Comparison of ENCODE assay signal across 14 mouse cellular contexts in genomic region chr8:122435375-122435774, GRCm38 (mm10). TPM values are rescaled to one million over a fixed set of nuclear protein-coding genes. Genes with fewer than 3 reads are reported as not detected.
A peak's percentile ranks its signal among the peaks of the same experiment; 100 is the strongest.
DNase-seq lines count a peak whose midpoint lies in the region; ATAC-seq and TF ChIP-seq lines count a peak whose summit lies in the region.
"Had no signal": no experiment of that assay in that cellular context is flagged by ENCODE, and none has a peak within 500 bp of the region (broad histone marks: within the 10 kb centered on the region; RNA-seq: fewer than 3 reads in every experiment).

No protein-coding gene starts in this region.

- H3K4me2 ChIP-seq in kidney, postnatal 0 days (ENCODE audit: low read length) = no peak overlapping the region
- H3K4me2 ChIP-seq: midbrain, embryonic 12.5 days had no signal

- no peak overlapping the region for H3K27ac ChIP-seq in kidney, postnatal 0 days
- H3K27ac ChIP-seq in bone marrow macrophage, adult 2 months (ENCODE audit: insufficient read depth, low read depth, low read length) = no peak overlapping the region
- no peak overlapping the region for H3K27ac ChIP-seq in embryonic facial prominence, embryonic 10.5 days (replicated peaks)
- H3K27ac ChIP-seq: heart, embryonic 10.5 days; midbrain, embryonic 12.5 days had no signal

- no peak overlapping the region for H3K9ac ChIP-seq in kidney, postnatal 0 days (ENCODE audit: low read depth, low read length)
- H3K9ac ChIP-seq: midbrain, embryonic 12.5 days had no signal

- peak; percentile 59 for TF ChIP-seq CTCF in kidney, postnatal 0 days (IDR thresholded peaks at IDR 0.05; ENCODE audit: low read depth)
- peak; percentile 60 for TF ChIP-seq CTCF in bone marrow macrophage, adult 2 months (IDR thresholded peaks at IDR 0.05; ENCODE audit: low read depth, low read length)

- H3K27me3 ChIP-seq in kidney, postnatal 0 days (ENCODE audit: insufficient read depth, low read length) = no peaks in the 10 kb centered on the region
- peaks cover 7% of the 10 kb centered on the region; the same call in 1 of the 2 replicates for H3K27me3 ChIP-seq in embryonic facial prominence, embryonic 10.5 days (replicated peaks; ENCODE audit: low read depth, poor library complexity, severe bottlenecking)

- 93% methylated on average over 6 of the region's 6 CpGs for WGBS in kidney, postnatal 0 days
- WGBS in embryonic facial prominence, embryonic 10.5 days = 88% methylated on average over 6 of the region's 6 CpGs

- TF ChIP-seq POLR2A in bone marrow macrophage, adult 2 months (IDR thresholded peaks at IDR 0.05; ENCODE audit: borderline replicate concordance, low read depth, low read length) = no peak

- no peak for ATAC-seq in kidney, postnatal 0 days (replicated peaks; ENCODE audit: low FRiP score, low read depth)

- DNase-seq in kidney, postnatal 0 days (ENCODE audit: low spot score) = no peak
- DNase-seq in kidney, postnatal 36 days = no peak
- DNase-seq in 3T3-L1 (ENCODE audit: low read depth, low spot score) = peak; percentile 20
- peak; percentile 35 for DNase-seq in CD4-positive helper T cell, adult 2 months (ENCODE audit: low read depth, low spot score)
- no peak for DNase-seq in ovary, postnatal 36 days (ENCODE audit: low spot score)
- DNase-seq in embryonic facial prominence, embryonic 10.5 days (ENCODE audit: low spot score) = no peak
- DNase-seq: kidney, postnatal 14 days; thymus, postnatal 4 days had no signal

- H3K4me1 ChIP-seq in kidney, postnatal 0 days (replicated peaks; ENCODE audit: insufficient read depth, low read length) = peaks cover 23% of the 10 kb centered on the region
- peaks cover 31% of the 10 kb centered on the region for H3K4me1 ChIP-seq in bone marrow macrophage, adult 2 months (ENCODE audit: control insufficient read depth, insufficient read depth, low read length)
- peaks cover 28% of the 10 kb centered on the region for H3K4me1 ChIP-seq in embryonic facial prominence, embryonic 10.5 days

- no peaks in the 10 kb centered on the region for H3K9me3 ChIP-seq in kidney, postnatal 0 days (replicated peaks; ENCODE audit: low read length)
- peaks cover 4% of the 10 kb centered on the region; the same call in 1 of the 2 replicates for H3K9me3 ChIP-seq in embryonic facial prominence, embryonic 10.5 days
- H3K9me3 ChIP-seq: heart, embryonic 10.5 days; midbrain, embryonic 12.5 days had no signal

- 0 out of 2 replicates have a peak, but pooled peaks cover 9% of the 10 kb centered on the region for H3K36me3 ChIP-seq in kidney, postnatal 0 days (ENCODE audit: insufficient read depth, low read length)
- peaks cover 71% of the 10 kb centered on the region for H3K36me3 ChIP-seq in embryonic facial prominence, embryonic 10.5 days (replicated peaks)

- H3K4me3 ChIP-seq in kidney, postnatal 0 days (replicated peaks; ENCODE audit: low read depth, low read length) = no peak overlapping the region
- no peak overlapping the region for H3K4me3 ChIP-seq in bone marrow macrophage, adult 2 months (ENCODE audit: insufficient read depth, low read length)
- H3K4me3 ChIP-seq in embryonic facial prominence, embryonic 10.5 days = no peak overlapping the region
- H3K4me3 ChIP-seq: heart, embryonic 10.5 days; midbrain, embryonic 12.5 days had no signal

RNA-seq across cellular contexts. Expression of gene Cyba, which starts 2.6 kb away (rescaled TPM):
- polyA plus RNA-seq in kidney, postnatal 0 days (2015; fragmentation: Nextera tagmentation; extraction: Ambion mirVana) = 647 and 704 TPM in 2 replicates
- 973 and 1,035 TPM in 2 replicates for polyA plus RNA-seq in bone marrow macrophage, adult 2 months (2012; ENCODE audit: insufficient read depth, insufficient read length, missing spikeins)
- polyA plus RNA-seq in embryonic facial prominence, embryonic 10.5 days (2016; fragmentation: Nextera tagmentation; extraction: Ambion mirVana) = 60.2 and 62.6 TPM in 2 replicates

RNA-seq across cellular contexts. Expression of gene Mvd, which starts 7.8 kb away (rescaled TPM):
- polyA plus RNA-seq in kidney, postnatal 0 days (2015; fragmentation: Nextera tagmentation; extraction: Ambion mirVana) = 31.2 and 36.3 TPM in 2 replicates
- 9.6 and 12.3 TPM in 2 replicates for polyA plus RNA-seq in bone marrow macrophage, adult 2 months (2012; ENCODE audit: insufficient read depth, insufficient read length, missing spikeins)
- polyA plus RNA-seq in embryonic facial prominence, embryonic 10.5 days (2016; fragmentation: Nextera tagmentation; extraction: Ambion mirVana) = 51.2 and 59.9 TPM in 2 replicates

RNA-seq across cellular contexts. Expression of gene Il17c, which starts 13.6 kb away (rescaled TPM):
- not detected in 2 replicates for polyA plus RNA-seq in kidney, postnatal 0 days (2015; fragmentation: Nextera tagmentation; extraction: Ambion mirVana)
- not detected in 2 replicates for polyA plus RNA-seq in bone marrow macrophage, adult 2 months (2012; ENCODE audit: insufficient read depth, insufficient read length, missing spikeins)
- 0.29 TPM in 1 of 2 replicates, not detected in the other for polyA plus RNA-seq in embryonic facial prominence, embryonic 10.5 days (2016; fragmentation: Nextera tagmentation; extraction: Ambion mirVana)
- polyA plus RNA-seq: heart, embryonic 10.5 days; hindbrain, embryonic 11.5 days; liver, embryonic 16.5 days; midbrain, embryonic 12.5 days; neural tube, embryonic 14.5 days had no signal

RNA-seq across cellular contexts. Expression of gene Snai3, which starts 25.2 kb away (rescaled TPM):
- polyA plus RNA-seq in kidney, postnatal 0 days (2015; fragmentation: Nextera tagmentation; extraction: Ambion mirVana) = 0.67 and 1.0 TPM in 2 replicates
- not detected in 2 replicates for polyA plus RNA-seq in bone marrow macrophage, adult 2 months (2012; ENCODE audit: insufficient read depth, insufficient read length, missing spikeins)
- polyA plus RNA-seq in embryonic facial prominence, embryonic 10.5 days (2016; fragmentation: Nextera tagmentation; extraction: Ambion mirVana) = 0.57 and 0.67 TPM in 2 replicates
- polyA plus RNA-seq: hindbrain, embryonic 11.5 days; midbrain, embryonic 12.5 days; neural tube, embryonic 14.5 days had no signal

RNA-seq across cellular contexts. Expression of gene Rnf166, which starts 40.5 kb away (rescaled TPM):
- 44.0 and 44.5 TPM in 2 replicates for polyA plus RNA-seq in kidney, postnatal 0 days (2015; fragmentation: Nextera tagmentation; extraction: Ambion mirVana)
- 62.2 and 68.2 TPM in 2 replicates for polyA plus RNA-seq in bone marrow macrophage, adult 2 months (2012; ENCODE audit: insufficient read depth, insufficient read length, missing spikeins)
- 32.1 and 33.6 TPM in 2 replicates for polyA plus RNA-seq in embryonic facial prominence, embryonic 10.5 days (2016; fragmentation: Nextera tagmentation; extraction: Ambion mirVana)

Comparison
In these comparisons a context has a peak if more than half of its experiments do, and no peak if none do; other contexts are left out.
1. DNase-seq: peak in 3T3-L1 (single experiment) and CD4-positive helper T cell, adult 2 months (single experiment); none in kidney, postnatal 0 days (single experiment), kidney, postnatal 36 days (0 of 2), ovary, postnatal 36 days (single experiment) and embryonic facial prominence, embryonic 10.5 days (single experiment).
2. RNA of gene Cyba, which starts 2.6 kb away (polyA plus RNA-seq): 973 to 1,035 TPM in bone marrow macrophage, adult 2 months and 647 to 704 TPM in kidney, postnatal 0 days; 60.2 to 62.6 TPM in embryonic facial prominence, embryonic 10.5 days; every median in the first group is over 10 times any median in the second.